Mouse (Mus musculus) natural killer cell, adult 2 months (primary cell): ENCODE results near the gene Gm21732.
"Not testable (repeated sequence)": the region's sequence is repeated elsewhere in the genome, so short reads cannot be mapped to it uniquely, and the experiment has no call there.

Source experiments
- DNase-seq, 2 experiments: peaks; one replicate each; pipeline ENCODE4 v3.0.0; 2022; ENCODE audit warnings: low spot score in 2 of 2

Gm21732 gene

DNA sequence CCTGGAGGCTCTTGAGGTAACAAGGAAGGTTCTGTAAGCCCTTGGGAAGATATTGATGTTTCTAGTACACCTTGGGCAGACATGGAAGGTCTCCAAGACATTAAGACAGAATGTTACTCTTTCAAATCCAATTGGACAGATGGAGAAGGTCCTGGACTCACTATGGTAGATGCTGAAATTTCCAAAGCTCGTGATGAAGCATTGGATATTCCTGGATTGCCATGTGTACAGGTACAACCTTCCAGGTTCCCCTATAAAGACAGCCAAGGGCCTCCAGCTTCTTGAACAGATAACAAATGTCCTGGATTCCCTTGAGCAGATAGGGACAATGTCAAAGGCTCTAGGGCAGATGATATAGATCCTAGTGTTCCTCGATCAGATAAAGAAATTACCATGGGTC, at the start of gene Gm21732:
TSS of gene Gm21732 (minus strand) at position 101 of the 400 bp plus-strand sequence.
- not testable (repeated sequence) for DNase-seq
